Mouse (Mus musculus) midbrain, embryonic 13.5 days (tissue): ENCODE measurements around the gene Srrt. TPM values are rescaled to one million over a fixed set of nuclear protein-coding genes. Genes with fewer than 3 reads are reported as not detected.

Experiments
- ATAC-seq: fragments of 200-750 bp; cut with Nextera tagmentation; 2 replicates; pipeline ENCODE4 v1.8.0; 2017; ENCODE audit warnings: mild to moderate bottlenecking, moderate TSS enrichment, moderate library complexity
- H3K27ac ChIP-seq: fragments of 300-500 bp; sonication (generic); 2 replicates; pipeline ENCODE4 v1.5.1; 2015; ENCODE audit warnings: inconsistent platforms, mild to moderate bottlenecking, moderate library complexity
- H3K27me3 ChIP-seq: fragments of 300-500 bp; sonication (generic); 2 replicates; pipeline ENCODE4 v1.6.1; 2015; ENCODE audit warnings: mild to moderate bottlenecking, inconsistent platforms
- H3K36me3 ChIP-seq: fragments of 300-500 bp; sonication (generic); 2 replicates; pipeline ENCODE4 v1.6.1; 2015; ENCODE audit warnings: mild to moderate bottlenecking, inconsistent platforms
- H3K4me1 ChIP-seq: fragments of 300-500 bp; sonication (generic); replicated peaks from 2 replicates; pipeline ENCODE4 v1.6.1; 2015; ENCODE audit warnings: inconsistent platforms
- H3K4me2 ChIP-seq: fragments of 300-500 bp; sonication (generic); replicated peaks from 2 replicates; pipeline ENCODE4 v1.6.1; 2015; ENCODE audit warnings: moderate library complexity, mild to moderate bottlenecking, inconsistent platforms
- H3K4me3 ChIP-seq: fragments of 300-500 bp; sonication (generic); replicated peaks from 2 replicates; pipeline ENCODE4 v1.5.1; 2015; ENCODE audit warnings: mild to moderate bottlenecking, inconsistent platforms
- H3K9ac ChIP-seq: fragments of 300-500 bp; sonication (generic); replicated peaks from 2 replicates; pipeline ENCODE4 v1.6.1; 2015; ENCODE audit warnings: mild to moderate bottlenecking, inconsistent platforms
- H3K9me3 ChIP-seq: fragments of 300-500 bp; sonication (generic); 2 replicates; pipeline ENCODE4 v1.6.1; 2016; ENCODE audit warnings: mild to moderate bottlenecking, inconsistent platforms
- WGBS: fragments of 180-500 bp; shearing (Covaris S2); methylation state at CpG from one replicate; pipeline ENCODE4 v1.1.7; 2015; 5-methylcytosine and 5-hydroxymethylcytosine counted together
- polyA plus RNA-seq: library from polyadenylated mRNA; unstranded; fragments of >200 nt; fragmentation: Nextera tagmentation; extraction: Ambion mirVana; gene quantifications from 2 replicates; pipeline ENCODE4 v1.2.1, GENCODE M21; 2015

Srrt gene
- polyA plus RNA-seq, 1 experiment from 2014 or later: 123 TPM

DNA sequence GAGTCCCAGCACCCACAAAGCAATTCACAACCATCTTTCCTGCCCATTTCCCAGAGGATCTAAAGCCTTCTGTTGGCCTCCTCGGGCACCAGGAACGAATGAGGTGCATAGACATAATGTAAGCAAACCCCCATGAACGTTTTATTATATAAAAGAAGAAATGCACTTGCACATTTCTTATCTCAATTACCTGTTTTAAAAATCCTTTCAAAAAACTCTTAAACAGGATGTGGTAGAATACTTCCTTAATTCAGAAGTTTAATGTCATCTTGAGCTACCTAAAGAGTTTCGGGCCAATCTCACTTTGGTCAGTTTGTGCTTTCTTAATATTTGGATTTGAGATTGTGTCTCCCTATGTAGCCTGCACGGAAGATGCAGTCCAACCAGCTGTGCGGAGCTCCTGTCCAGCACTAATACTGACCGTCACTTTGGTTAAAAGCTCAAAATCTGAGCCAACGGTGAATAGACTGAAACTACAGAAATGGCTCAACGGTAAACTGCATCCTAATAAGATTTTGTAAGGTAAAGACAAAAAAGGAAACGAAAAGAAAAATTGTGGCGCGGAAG lies 952 bp downstream of the Srrt start:
- Histone ChIP-seq H3K9ac (peak overlapping the region; percentile 99), H3K36me3 (peaks cover 52% of the 10 kb centered on the region), H3K4me3 (peak overlapping the region; percentile 93), H3K27ac (peak overlapping the region; percentile 97), H3K4me2 (peak overlapping the region; percentile 80), H3K27me3 (no peaks in the 10 kb centered on the region), H3K9me3 (no peaks in the 10 kb centered on the region), H3K4me1 (peaks cover 44% of the 10 kb centered on the region)
- 14% methylated on average over 12 of the region's 12 CpGs for WGBS
- ATAC-seq: no peak

DNA sequence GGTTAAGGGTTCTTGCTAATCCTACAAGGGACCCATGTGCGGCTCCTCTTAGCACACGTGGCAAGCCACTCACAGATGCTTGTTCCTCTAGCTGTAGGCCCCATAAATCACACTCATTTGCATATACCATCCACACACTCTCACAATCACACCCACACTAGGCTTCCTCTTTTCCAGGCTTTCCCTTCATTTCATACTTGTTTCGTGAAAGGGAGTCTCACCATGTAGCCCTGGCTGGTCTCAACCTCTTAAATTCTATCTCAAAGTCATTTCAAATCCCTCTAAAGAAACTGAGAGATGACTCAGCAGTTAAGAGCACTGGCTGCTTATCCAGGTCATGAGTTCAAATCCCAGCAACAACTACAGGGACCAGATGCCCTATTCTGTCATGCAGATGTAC lies 1.7 kb downstream of the Srrt start:
- ATAC-seq: no peak
- Histone ChIP-seq H3K9ac (peak overlapping the region; percentile 99), H3K4me1 (peaks cover 44% of the 10 kb centered on the region), H3K4me2 (peak overlapping the region; percentile 80), H3K9me3 (no peaks in the 10 kb centered on the region), H3K36me3 (peaks cover 57% of the 10 kb centered on the region), H3K27me3 (no peaks in the 10 kb centered on the region), H3K27ac (no peak overlapping the region), H3K4me3 (peak overlapping the region; percentile 93)
- 71% methylated on average over 3 of the region's 3 CpGs for WGBS

DNA sequence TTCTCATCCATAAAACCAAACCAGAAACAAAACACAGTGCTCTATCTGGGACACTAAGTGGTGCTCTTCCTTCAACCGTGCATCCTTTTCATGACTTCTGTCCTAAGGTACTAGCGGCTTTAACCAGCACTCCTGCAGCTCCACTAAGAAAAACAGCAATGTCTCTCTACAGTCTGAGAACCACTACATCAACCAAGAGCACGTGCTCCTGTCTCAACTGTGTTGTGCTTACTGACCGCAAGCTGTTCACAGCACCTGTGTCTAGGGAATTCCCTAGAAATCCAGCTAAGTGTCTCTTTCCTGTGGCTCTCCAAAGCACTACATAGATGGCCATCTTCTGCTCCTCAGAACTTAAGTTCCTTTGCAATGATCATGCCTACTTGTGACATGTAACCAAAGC lies 2.7 kb downstream of the Srrt start:
- no peaks in the 10 kb centered on the region for H3K9me3 ChIP-seq
- peaks cover 59% of the 10 kb centered on the region for H3K36me3 ChIP-seq
- 74% methylated on average over 4 of the region's 4 CpGs for WGBS
- peak overlapping the region; percentile 99 for H3K9ac ChIP-seq
- H3K27ac ChIP-seq: no peak overlapping the region
- H3K4me2 ChIP-seq: peak overlapping the region; percentile 80
- no peaks in the 10 kb centered on the region for H3K27me3 ChIP-seq
- ATAC-seq: no peak
- H3K4me3 ChIP-seq: peak overlapping the region; percentile 93
- H3K4me1 ChIP-seq: peaks cover 44% of the 10 kb centered on the region

DNA sequence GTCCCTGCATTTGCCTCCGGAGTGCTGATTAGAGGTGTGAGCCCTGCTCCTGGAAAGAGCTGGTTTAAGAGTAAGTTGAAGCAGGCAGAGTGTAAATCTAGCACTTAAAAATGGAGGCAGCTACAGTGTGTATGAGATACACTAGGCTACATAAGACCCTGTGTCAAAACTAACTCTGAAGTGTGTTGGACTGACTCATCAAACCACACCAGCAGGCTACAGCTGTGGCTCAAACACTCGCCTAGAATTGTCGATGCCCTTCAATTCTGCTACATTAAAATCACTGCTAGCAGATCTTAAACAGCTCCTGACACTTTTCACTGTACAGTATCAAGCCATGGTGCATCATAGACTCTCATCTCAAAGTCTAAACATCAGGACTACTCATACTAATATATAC lies 3.3 kb downstream of the Srrt start:
- 91% methylated on average over 3 of the region's 3 CpGs for WGBS
- ATAC-seq: no peak
- no peaks in the 10 kb centered on the region for H3K9me3 ChIP-seq
- peaks cover 44% of the 10 kb centered on the region for H3K4me1 ChIP-seq
- H3K9ac ChIP-seq: peak overlapping the region; percentile 99; the same call in 1 of the 2 replicates
- peaks cover 60% of the 10 kb centered on the region for H3K36me3 ChIP-seq
- no peaks in the 10 kb centered on the region for H3K27me3 ChIP-seq
- peak overlapping the region; percentile 80; the same call in 1 of the 2 replicates for H3K4me2 ChIP-seq
- no peak overlapping the region for H3K27ac ChIP-seq
- 0 out of 2 replicates have a peak overlapping the region, but pooled peaks have one; percentile 2 for H3K4me3 ChIP-seq

DNA sequence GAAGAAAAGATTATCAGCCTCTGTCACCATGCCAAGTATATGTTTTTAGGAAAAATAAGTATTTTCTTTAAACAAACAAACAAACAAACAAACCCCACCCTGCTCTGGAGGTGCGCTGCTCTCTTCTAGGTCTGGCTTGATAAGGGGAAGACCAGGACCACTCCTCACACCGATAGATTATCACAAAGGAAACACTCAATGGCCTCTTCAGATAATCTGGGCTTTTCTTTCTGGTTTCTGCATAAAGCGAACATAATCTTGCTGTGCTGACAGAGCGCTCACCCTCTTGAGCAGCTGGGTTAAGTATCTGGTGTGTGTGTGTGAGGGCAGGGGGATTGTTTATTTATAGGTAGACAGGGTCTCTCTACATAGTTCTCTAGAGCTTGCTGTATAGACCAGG lies 3.9 kb downstream of the Srrt start:
- Histone ChIP-seq H3K9me3 (no peaks in the 10 kb centered on the region), H3K9ac (peak overlapping the region; percentile 28; the same call in 1 of the 2 replicates), H3K27me3 (no peaks in the 10 kb centered on the region), H3K4me2 (no peak overlapping the region), H3K27ac (no peak overlapping the region), H3K4me1 (peaks cover 44% of the 10 kb centered on the region), H3K36me3 (peaks cover 60% of the 10 kb centered on the region), H3K4me3 (no peak overlapping the region)
- ATAC-seq: no peak
- 80% methylated on average over 4 of the region's 4 CpGs for WGBS

DNA sequence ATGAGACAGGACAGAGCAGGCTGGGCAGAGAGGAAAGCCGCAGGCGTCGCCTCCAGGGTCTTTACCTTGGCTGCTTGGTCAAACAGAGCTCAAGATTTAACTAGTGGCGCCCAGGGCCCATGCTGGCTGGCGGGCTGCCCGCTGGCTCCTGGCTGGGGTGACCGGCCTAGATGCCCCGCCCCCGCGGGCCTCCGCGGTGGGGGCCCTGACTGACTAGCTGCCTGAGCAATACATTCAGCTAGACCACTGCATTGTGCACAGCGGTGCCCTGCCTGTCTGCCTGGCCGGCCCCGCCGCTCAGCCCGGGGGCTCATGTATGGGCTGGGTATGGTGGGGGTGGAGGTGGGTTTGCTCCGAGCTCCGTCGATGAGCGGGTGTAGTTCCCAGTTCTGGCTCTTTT lies 6.2 kb downstream of the Srrt start:
- peaks cover 84% of the 10 kb centered on the region for H3K36me3 ChIP-seq
- 0 out of 2 replicates have a peak, but pooled peaks have one; percentile 43 for ATAC-seq
- no peak overlapping the region for H3K9ac ChIP-seq
- no peaks in the 10 kb centered on the region for H3K27me3 ChIP-seq
- no peaks in the 10 kb centered on the region for H3K9me3 ChIP-seq
- peaks cover 32% of the 10 kb centered on the region for H3K4me1 ChIP-seq
- 75% methylated on average over 21 of the region's 21 CpGs for WGBS
- H3K27ac ChIP-seq: no peak overlapping the region
- no peak overlapping the region for H3K4me3 ChIP-seq
- no peak overlapping the region for H3K4me2 ChIP-seq

DNA sequence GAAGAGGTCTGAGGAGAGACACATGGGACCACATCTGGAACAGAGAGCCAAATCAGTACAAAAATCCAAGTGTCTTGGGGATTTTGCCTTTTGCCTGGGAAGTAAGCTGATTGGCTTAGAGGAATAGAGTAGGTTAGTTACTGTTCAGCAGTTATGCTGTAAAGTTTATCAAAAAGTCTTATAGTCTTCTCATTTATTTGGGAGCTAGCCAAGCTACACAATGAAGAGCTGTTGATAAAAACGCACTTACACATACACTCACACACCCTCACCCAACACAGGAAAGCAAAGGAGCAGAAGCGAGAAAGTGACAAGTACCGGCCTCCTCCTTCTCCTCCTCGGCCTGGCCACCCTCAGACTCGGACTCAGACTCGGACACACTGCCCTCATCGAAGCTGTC lies 8.2 kb downstream of the Srrt start:
- H3K4me3 ChIP-seq: no peak overlapping the region
- no peaks in the 10 kb centered on the region for H3K9me3 ChIP-seq
- no peak overlapping the region for H3K9ac ChIP-seq
- peaks cover 23% of the 10 kb centered on the region for H3K4me1 ChIP-seq
- H3K27me3 ChIP-seq: no peaks in the 10 kb centered on the region
- 89% methylated on average over 7 of the region's 7 CpGs for WGBS
- ATAC-seq: no peak
- H3K27ac ChIP-seq: no peak overlapping the region
- peaks cover 93% of the 10 kb centered on the region for H3K36me3 ChIP-seq
- no peak overlapping the region for H3K4me2 ChIP-seq

DNA sequence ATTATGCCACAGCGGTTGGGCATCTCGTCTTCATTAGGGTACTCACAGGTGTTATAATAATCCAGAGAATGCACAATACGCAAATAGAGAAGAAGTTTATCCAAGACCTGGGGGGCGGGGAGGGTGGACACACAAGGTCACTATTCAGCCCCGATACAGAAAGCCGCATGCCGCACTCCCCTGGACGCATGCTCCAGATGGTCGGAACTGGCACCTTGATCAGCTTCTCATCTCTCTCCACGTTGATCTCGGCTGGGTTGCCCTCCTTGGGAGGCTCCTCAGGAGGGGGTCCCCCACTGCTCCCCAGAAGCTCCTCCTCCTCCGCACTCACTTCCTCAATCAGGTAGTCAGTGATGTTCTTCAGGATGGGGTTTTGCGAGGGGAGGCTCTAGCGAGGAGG lies 10.3 kb downstream of the Srrt start:
- Histone ChIP-seq H3K27ac (no peak overlapping the region), H3K4me2 (no peak overlapping the region), H3K36me3 (peaks cover 72% of the 10 kb centered on the region), H3K9ac (no peak overlapping the region), H3K4me3 (no peak overlapping the region), H3K27me3 (peaks cover 6% of the 10 kb centered on the region), H3K4me1 (peaks cover 25% of the 10 kb centered on the region), H3K9me3 (no peaks in the 10 kb centered on the region)
- 94% methylated on average over 14 of the region's 14 CpGs for WGBS
- no peak for ATAC-seq

DNA sequence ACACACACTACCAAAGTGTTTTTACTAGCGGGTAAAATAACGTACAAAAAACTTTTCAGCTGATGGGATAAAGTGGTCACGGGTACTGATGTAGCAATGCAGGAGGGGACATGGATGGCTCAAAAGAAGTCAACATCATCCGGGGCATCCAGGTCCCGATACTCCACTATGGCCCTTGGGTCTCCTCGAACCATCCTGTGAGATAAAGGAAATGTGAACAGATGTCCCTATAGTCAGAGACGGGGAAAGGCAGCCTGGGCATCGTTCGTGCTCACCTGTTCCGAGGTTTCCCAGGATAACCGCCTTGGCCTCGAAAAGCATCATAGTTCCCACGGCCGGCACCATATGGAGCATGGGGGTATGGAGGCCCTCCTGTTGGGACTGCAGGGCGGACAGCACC lies 11.8 kb downstream of the Srrt start:
- ATAC-seq: no peak
- Histone ChIP-seq H3K9ac (no peak overlapping the region), H3K27me3 (peaks cover 20% of the 10 kb centered on the region), H3K27ac (no peak overlapping the region), H3K4me3 (no peak overlapping the region), H3K4me1 (peaks cover 25% of the 10 kb centered on the region), H3K9me3 (no peaks in the 10 kb centered on the region), H3K4me2 (no peak overlapping the region), H3K36me3 (peaks cover 58% of the 10 kb centered on the region)
- 93% methylated on average over 15 of the region's 15 CpGs for WGBS

DNA sequence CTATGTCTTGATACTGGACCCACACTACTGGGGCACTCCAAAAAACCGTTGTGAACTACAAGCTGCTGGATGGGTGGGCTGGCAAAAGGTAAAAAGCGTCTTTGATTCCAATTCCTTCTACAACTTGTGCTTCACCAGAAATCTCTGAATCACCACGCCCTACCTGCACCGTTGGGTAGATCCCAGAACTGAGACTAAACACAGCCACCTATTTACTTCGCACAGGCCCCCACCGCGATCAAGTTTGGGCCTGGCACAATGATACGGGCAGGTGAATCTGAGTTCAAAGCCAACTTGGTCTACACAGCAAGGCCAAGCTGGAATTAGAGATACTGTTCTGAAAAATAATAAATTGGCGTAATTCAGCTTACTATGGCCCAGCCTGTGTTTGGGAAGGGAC lies 12.2 kb downstream of the Srrt start:
- peaks cover 54% of the 10 kb centered on the region for H3K36me3 ChIP-seq
- 84% methylated on average over 9 of the region's 9 CpGs for WGBS
- peaks cover 25% of the 10 kb centered on the region for H3K27me3 ChIP-seq

DNA sequence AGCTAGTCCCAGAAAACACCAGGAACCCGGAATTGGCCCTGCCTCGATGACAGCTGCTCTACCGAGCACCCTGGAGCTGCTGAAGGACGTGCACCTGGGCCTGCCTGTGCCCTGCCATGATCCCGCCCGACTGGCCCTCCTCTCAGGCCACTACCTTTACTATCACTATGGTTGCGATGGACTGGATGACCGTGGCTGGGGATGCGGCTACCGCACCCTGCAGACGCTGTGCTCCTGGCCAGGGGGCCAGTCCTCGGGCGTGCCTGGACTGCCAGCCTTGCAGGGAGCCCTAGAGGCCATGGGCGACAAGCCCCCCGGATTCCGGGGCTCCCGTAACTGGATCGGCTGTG lies 12.8 kb downstream of the Srrt start:
- Histone ChIP-seq H3K4me3 (peak overlapping the region; percentile 63), H3K36me3 (peaks cover 48% of the 10 kb centered on the region), H3K4me2 (peak overlapping the region; percentile 100), H3K27ac (peak overlapping the region; percentile 87), H3K4me1 (peaks cover 28% of the 10 kb centered on the region), H3K9me3 (no peaks in the 10 kb centered on the region), H3K9ac (peak overlapping the region; percentile 86), H3K27me3 (peaks cover 30% of the 10 kb centered on the region)
- 8% methylated on average over 18 of the region's 18 CpGs for WGBS
- peak; percentile 74 for ATAC-seq

More for the DNA sequence above, 12.2 kb downstream of the Srrt start:
- Histone ChIP-seq H3K9ac (peak overlapping the region; percentile 86), H3K27ac (peak overlapping the region; percentile 87), H3K4me2 (peak overlapping the region; percentile 100), H3K4me1 (peaks cover 25% of the 10 kb centered on the region), H3K9me3 (no peaks in the 10 kb centered on the region), H3K4me3 (peak overlapping the region; percentile 63)
- no peak for ATAC-seq

DNA sequence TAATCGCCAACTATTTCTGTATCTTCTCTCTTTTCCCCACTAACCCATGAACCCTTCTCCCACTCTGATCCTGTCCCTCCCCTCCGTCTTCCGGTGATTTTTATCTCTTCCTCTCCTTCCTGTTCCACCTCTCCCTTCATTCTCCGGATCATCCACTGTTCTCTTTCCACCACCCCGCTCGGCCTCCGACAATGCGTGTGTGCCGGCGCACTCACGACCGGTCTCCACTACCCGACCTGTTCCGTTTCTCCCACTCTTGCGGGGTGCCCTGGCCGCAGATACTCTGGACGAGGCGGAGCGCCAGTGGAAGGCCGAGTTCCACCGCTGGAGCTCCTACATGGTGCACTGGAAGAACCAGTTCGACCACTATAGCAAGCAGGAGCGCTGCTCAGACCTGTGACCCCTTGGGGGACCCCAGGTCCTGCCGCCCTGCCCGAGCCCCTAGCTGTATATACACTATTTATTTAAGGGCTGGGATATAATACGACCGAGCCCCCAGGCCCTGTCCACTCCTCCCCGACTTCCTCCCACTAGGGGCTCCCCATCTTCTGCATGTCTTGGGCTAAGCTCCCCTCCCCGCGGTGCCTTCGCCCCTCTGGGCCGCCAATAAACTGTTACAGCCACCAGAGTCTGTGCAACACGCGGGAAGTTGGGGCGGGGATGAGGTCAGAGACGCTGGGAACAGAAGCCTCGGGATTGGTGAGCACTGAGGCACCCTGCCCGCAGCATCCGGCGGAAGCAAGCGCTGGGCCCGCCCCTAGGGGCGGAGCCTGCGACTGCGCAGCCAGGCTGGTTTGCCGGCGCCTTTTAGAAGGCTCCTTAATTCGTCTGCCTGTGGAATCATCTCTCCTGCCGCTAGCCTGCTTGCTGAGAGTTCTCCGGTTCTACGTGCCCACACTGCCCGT lies 13.4 kb downstream of the Srrt start, which contains the start of gene Ufsp1:
Ufsp1 (plus strand) TSS at position 791 of the 905 bp plus-strand sequence.
- under 1% methylated on average over 52 of the region's 52 CpGs for WGBS
- ATAC-seq: peak; percentile 97

More for the DNA sequence above, 13.4 kb downstream of the Srrt start, which contains the start of gene Ufsp1:
- H3K9ac ChIP-seq: peak within 1 kb of the TSS; percentile 86
- peak within 1 kb of the TSS; percentile 63 for H3K4me3 ChIP-seq
- peaks cover 37% of the 10 kb centered on the region for H3K27me3 ChIP-seq
- H3K4me1 ChIP-seq: peaks cover 33% of the 10 kb centered on the region
- peak within 1 kb of the TSS; percentile 100 for H3K4me2 ChIP-seq
- peak within 1 kb of the TSS; percentile 87 for H3K27ac ChIP-seq
- H3K9me3 ChIP-seq: no peaks in the 10 kb centered on the region
- peaks cover 42% of the 10 kb centered on the region for H3K36me3 ChIP-seq
